Mouse (Mus musculus): ENCODE data around the gene Tsc22d3. TPM values are rescaled to one million over a fixed set of nuclear protein-coding genes. Genes with fewer than 3 reads are reported as not detected.
"Not testable (repeated sequence)": the region's sequence is repeated elsewhere in the genome, so short reads cannot be mapped to it uniquely, and the experiment has no call there.

Gene Tsc22d3
- total RNA-seq, 2 experiments from 2014 or later, result 256 to 263 TPM

DNA sequence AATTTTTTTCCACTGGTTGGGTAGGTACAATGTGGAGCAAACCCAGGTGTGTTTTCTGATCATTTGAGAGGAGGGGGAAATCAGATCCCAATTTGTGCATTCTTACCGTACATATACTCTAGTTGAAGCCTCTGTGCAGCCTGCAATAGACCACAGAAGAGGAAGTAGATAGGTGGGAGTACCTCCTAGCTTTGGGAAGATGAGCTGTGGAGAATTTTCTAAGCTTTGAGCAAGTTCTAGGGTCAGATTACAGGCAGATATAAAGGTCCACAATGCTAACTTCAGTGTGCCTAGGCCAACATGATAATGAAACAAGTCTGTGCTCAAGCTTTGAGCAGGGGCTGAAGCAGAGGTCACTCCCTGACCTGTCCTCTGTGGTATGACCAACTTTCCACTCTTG is 30.9 kb downstream of the Tsc22d3 start:
- intact Hi-C loops (cut with DNase I), result no loop called here

DNA sequence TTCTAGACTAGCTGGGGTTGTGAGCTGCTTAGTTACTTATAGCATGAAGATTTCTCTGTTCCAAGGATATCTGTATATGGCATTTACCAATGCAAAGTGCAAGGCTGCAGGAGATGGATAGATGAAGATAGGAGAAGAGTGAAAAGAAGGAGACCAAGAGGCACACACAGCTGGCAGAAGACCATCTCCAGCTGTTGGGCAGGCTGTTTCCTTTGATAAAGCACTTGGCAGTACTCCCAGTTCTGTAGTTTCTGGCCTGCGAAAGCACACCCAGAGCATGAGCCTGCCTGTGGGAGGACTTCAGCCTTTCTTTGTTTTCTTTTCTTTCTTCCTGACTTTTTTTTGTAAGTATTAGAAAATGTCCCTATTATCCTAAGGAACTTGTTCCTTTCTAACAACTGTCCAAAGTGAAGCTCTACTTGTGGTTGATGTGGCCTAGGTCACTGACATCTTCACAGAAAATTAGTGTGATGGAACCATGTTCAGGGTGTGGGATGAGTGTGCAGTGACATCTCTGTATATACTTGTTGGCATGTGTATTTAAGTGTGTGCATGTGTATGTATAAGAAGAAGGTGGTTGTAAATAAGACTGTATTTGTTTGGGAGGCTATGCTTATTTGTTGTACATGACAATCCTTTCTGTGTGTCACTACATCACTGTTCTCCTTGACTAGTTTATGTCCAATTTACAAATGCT is 32.6 kb downstream of the Tsc22d3 start:
- intact Hi-C loops (cut with DNase I), result no loop called here

More for the DNA sequence above, 30.9 kb downstream of the Tsc22d3 start:
- DNase-seq, result no peak

DNA sequence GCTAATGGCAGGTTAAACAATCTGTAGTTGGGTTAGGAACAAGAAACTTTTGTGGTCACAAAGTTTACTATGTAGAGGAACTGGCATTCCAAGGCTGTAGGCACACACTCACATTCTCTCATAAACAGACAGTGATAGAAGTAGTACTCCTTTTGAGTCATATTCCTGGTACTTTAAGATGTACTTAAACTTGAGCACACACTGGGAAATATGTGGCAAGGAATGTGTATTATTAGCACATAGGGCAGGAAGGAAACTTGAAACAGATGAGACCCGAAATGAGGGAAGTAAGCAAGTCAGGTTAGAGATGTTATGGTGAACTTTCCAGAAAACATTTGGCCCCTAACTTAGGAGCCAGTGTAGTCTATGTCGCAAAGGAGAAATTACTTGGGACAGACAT is 34.7 kb downstream of the Tsc22d3 start:
- DNase-seq, result no peak
- intact Hi-C loops (cut with DNase I), result no loop called here

More for the DNA sequence above, 32.6 kb downstream of the Tsc22d3 start:
- peak; percentile 44 to 62 for DNase-seq

DNA sequence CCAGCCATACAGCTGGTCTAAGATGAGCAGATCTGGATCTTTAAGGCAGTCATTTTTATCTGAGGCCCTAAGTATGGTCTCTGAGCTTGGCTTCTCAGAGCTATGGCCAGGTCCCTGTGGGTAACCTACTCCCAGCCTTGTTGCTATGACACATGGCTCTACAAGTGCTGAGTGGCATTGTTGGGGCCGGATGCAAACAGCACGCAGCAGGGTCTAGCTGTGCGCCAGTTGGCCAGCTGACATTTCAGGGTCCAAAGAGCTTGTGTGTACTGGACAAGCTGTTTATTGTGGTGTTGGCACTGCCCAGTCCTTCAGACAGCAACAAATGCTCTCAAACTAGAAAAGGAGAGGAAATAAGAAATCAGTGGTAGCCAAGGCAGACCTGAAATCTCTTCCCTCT is 35.2 kb downstream of the Tsc22d3 start:
- intact Hi-C loops (cut with DNase I), result no loop called here
- no peak for DNase-seq

DNA sequence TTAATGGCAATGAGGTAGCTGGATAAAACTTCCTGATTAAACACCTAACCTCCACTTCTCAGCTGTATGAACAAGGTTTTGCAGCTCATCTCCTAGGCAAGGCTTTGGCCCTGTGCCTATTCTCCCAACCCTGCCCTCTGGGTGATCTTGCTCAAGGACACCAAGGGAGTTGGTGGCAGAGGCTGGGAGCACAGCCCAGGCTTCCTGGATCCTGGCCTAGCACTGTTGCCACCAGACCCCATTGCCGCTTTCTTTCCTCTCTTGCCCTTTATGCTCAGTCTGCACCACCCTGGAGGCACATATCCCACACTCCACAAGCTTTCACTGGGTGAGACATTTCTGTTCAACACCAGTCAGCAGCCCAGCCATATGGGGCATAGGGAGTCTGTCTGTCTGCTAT is 35.7 kb downstream of the Tsc22d3 start:
- intact Hi-C loops (cut with DNase I), result no loop called here
- peak; percentile 44 to 55 for DNase-seq

DNA sequence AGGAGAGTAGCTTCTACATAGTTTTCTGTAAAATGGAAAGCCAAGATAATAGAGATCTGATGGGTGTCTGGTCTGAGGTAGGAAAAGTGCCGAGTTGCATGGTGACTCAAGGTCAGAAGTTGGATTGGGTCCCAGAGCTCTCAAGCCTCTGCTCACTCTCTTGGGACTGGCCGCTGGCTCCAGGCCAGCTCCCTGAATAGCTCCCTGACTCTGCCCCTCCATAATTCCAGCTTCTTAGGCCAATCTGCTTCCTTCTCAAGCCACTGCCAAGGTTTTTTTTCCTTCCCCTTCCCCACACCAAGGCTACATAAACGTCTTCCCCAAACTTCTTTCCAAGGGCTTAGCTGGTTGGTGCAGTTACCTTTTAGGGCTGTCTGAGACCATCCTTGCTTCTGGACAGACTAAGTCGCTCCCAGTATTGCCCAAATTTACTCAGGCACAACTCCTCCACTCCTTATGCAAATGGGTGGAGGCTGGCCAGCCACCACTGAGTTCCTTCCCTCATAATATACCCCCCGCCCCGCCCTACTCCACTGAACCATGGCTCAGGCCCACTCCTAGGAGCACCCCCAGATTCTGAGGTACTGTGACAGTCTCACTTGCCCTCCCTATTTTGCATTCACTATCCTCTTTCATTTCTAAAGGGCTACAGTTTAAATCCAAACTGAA is 42.1 kb downstream of the Tsc22d3 start:
- peak; percentile 82 to 85 for DNase-seq
- intact Hi-C loops (cut with DNase I), result no loop called here

DNA sequence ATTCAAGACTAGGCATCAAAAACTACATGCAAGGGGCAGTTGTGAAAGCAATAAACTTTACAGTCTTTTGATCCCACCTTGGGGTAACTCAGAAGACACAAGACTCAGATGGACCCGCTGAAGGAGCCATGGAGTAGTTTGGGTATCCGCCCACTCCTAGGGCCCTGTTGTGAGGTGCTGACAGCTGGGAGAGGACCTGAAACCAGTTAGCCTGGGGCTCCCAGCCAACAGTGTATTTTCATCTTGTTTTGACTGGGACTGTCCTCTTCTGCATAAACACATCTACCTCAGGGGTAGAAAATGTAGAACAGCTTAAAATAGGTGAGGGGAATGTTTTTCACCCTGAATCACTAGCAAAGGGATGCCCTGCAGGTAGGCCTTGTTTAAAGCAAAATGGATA is 44.5 kb downstream of the Tsc22d3 start:
- intact Hi-C loops (cut with DNase I), result no loop called here
- DNase-seq, result peak in 1 of 2 experiments; percentile 49

DNA sequence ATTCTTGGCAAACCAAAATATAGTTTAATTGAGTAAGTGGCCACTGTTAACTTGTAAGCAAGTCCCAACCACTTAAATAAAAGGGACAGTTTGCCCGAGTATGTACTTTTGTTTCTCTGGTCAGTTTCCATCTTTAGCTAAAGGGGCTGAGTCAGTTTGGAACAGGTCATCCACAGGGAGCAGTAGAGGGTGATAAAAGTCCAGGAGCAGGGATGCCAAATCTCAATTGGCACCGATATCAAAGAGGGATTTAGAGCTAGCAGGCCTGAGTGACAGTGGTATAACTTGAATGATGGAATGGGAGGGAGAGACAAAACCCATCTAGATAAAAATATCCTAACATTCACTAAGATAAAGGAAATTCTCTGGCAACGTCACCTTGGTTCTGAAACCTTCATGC is 45.0 kb downstream of the Tsc22d3 start:
- no peak for DNase-seq
- intact Hi-C loops (cut with DNase I), result no loop called here

DNA sequence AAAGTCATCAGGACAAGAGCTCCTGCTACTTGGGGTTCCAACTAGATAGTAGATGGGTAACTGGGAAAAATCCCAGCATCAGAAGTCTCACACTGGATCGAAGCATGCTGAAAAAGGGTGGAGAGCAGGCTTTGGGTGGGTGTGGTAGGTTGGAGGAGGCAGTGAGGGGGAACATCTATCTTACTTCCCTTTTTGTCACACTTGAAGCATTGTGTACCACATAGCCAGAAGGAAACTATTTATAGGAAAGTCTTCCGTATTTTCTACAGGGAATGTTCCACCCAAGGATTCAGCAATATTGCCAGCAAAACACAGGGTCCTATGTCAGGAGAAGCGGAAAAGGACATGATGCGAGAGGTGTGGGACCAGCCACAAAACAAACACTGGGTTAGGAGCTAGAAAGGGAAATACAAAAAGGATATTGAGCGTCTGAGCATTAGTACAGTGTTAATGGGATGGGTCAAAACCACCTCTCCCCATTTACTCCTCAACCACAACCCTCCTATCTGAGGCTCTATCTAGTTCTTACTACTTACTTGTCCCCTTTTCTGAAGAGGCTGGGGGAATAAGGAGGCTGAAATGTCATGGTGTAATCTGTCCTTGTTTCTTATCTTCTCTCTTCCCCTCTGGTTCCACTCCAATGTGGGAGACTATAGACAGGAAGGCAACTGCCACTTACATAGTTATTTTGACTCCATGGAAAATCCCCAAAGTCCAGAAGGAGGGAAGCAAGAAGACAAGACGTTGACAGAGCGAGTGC is 52.6 kb downstream of the Tsc22d3 start:
- DNase-seq, result no peak
- intact Hi-C loops (cut with DNase I), result no loop called here

DNA sequence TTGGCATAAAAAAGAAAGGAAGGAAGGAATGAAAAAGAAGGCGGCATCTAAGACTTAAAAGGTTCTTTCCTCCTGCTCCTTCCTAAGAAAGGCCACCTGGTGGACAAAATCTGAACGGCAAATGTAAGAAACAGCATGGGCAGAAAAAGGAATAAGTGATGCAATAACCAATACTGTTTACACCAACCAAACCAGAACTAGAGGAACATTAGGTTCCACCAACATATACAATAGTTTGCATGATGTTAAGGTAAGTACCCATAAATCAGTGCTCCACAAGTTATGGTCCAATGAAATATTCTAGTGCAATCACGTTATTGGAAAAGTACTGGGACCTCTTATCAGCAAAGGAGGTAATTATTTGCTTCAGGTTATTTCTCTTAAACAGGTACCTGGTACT is 55.7 kb downstream of the Tsc22d3 start:
- intact Hi-C loops (cut with DNase I), result loop anchor here (1.0 kb wide), 1 partner anchor 41 kb away; no protein-coding TSS in a partner anchor
- peak; percentile 56 to 75 for DNase-seq

DNA sequence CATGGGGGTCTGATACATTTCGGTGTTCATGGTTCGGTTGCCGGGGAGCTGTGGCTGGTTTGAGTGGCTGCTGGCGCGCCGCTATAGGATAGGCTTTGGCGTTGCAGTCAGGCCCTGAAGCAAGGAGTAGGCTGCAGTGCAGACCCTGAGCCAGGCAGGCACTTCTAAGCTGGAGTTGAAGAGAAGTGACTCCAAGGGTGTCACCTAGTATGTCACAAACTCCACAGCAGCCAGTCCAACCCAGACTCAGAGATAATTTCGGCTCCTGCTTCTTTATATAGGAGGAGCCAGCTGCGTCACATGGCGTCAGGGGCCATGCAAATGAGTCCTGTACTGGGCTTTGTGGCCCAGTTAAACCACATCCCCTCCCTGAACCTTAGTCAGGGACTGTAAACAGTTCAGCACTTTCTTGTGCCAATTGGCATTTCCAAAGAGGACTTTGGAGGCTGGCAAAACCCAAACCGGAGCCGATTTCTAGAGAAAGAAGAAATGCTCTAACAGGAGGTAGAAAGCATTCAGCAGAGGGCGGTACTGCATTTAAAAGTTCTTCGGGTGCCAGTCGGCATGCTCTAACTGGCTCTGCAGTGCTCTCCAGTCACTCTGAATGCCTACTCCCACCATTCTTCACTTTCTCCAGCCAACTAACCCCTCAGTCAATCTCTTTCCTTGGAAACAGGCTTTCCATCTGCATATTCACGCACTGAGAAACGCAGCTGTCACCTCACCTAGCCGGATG is 57.4 kb downstream of the Tsc22d3 start:
- peak; percentile 76 to 84 for DNase-seq
- intact Hi-C loops (cut with DNase I), result loop anchor here (1.0 kb wide), 1 partner anchor 55 kb away; no protein-coding TSS in a partner anchor

DNA sequence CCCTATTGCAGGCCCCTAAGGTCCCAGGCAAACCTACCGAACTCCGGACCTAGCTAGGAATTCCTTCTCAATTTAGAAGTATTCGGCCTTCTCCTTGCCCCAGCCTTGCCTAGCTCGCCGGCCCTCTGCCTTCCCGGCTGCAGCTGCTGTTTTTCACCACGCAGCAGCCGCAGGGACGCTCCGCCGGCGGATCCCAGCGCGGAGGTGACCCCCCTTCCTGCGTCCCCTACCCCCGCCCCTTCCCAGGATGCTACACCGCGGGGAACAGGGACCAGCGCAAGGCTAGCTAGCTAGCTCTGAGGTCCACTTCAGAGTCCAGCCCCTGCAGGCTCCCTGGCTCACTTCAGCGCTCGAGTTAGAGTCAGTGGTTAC is 58.0 kb downstream of the Tsc22d3 start:
- intact Hi-C loops (cut with DNase I), result no loop called here

DNA sequence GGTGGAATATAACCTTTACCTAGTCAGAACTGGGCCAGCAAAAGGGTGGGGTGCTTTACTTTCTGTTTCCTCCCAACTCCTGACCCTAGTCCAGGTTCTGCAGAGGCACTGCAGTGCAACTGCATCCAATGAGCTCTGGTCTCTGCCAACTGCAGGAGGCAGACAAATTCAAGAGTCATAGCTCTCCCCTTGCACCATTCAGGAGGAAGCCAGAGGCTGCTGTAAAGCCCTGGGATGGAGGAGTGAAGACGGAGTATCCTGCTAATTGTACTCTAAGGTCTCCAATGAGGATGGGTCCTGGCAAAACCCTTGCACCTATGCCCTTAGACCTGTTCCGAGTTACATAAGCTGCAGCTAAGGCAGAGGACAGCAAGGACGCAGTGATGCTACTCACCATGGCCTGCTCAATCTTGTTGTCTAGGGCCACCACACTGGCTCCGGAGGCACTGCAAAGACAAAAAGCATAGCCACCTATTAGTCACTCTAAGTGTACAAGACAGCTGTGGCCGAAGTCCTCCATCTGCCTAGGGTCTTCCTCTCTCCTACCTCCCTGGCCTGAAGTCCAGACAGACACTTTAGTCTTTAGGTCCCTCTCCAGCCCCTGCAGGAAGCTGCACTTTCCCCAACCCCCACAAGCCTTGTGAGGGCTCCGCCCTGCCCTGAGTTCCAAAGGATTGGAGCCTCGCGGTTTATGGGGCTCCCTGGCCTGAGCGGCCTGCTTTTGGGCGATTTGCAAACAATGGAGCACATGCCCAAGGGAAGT is 58.6 kb downstream of the Tsc22d3 start:
- peak in 1 of 2 experiments; percentile 46 for DNase-seq
- intact Hi-C loops (cut with DNase I), result no loop called here

More for the DNA sequence above, 58.0 kb downstream of the Tsc22d3 start:
- peak; percentile 41 to 66 for DNase-seq

DNA sequence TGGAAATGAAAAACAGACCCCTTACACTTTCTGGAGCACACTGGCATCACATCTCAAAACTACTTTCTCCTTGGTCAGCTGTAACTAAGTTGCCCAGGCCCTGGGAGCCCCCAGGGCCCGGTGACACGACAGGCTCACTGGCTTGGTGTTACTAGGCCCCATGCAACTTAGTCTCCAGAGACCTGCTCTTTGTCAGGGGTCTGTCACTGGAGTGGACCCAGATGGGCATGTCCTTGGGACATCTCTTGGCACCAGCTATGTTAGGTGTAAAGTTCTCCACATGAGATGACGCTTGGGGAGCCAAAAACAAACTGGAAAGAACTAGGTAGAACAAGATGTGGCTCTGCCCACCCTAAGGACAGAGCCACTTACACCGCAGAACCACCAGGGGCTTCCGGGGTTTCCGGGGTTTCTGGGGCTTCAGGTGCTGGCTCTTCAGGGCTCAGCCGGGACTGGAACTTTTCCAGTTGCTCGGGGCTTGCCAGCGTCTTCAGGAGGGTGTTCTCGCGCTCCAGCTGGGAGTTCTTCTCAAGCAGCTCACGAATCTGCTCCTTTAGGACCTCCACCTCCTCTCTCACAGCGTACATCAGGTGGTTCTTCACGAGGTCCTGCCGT is 59.9 kb downstream of the Tsc22d3 start:
- no peak for DNase-seq
- intact Hi-C loops (cut with DNase I), result no loop called here

DNA sequence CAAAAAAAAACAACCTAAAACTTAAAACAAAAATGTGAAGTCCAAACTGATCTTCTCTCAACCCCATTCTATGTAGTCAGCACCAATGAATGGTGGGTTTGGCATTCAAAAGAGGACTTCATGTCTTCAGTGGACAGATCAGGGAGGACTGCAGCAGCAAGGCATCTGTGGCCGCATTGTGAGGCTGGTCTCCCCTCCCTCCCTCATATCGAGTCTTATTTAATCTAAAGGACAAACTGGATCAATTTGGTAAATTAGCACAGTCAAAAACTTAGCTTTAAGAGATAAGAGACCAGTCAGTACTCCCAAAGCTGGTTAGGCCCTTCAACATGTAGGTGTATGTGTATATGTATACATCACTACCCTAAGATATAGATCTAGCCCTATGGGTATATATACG is 60.6 kb downstream of the Tsc22d3 start:
- DNase-seq; intact Hi-C loops (cut with DNase I): not testable (repeated sequence)

DNA sequence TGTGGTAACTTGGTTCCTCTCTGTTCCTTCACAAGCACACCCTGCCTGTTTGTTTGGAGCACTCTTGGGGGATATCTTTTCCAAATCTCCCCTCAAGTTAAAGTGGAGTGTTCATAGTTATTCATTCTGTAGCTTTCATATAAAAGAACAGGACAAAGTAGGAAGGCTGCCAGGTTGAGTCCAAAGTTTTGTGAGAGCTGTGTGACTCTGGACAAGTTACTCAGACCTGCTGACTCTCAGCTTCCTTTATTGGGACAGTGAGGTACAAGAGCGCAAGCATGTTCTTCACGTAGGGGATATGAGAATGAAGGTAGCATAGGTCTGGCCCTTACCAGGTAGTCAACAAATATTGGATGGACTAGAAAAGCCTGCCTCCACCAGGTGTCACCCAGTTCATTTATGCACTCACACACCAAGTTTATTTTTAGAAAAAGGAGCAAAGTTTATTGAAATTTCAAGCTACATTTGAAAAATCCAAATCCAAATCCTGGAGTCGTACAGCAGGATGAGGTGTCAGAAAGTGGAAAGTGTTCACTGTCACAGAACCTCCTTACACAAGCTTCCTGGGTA is 61.3 kb downstream of the Tsc22d3 start:
- no peak for DNase-seq
- intact Hi-C loops (cut with DNase I), result no loop called here

DNA sequence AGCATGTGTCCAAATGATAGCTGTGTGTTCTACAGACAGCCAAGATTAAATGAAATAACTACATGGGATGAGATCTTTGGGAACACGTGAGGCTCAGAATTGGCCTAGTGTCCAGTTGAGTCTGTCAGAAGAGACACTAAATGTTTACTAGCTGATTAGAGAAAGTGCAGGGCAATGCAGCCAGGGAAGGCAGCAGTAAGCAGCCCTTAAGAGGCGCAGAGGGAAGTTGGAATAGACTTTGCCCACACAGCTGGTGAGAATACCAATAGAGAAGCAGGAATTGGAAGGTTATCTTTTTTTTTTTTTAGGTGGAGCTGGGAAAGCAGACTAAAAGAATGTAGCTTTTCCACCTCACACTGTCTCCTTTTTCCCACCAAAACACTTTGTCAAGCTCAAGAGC is 61.8 kb downstream of the Tsc22d3 start:
- DNase-seq, result no peak

DNA sequence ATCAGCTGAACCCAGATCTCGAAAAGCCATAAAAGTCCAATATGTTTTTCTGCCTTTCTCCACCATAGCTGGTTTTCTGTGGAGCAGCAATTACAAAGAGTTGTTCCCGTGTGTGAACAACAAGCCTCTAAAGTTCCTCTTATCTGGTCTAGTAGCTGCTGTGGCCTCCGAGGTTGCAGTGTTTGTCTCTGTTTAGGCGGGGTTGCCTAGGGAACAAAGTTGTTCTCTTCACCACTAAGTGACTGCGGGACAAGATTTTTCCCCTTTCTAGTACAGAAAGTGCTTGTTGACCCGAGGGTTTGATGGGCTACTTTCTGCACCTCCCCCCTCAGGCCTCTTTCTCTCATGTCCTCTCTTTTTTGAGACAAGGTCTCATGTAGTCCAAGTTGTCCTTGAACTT is 62.8 kb downstream of the Tsc22d3 start:
- intact Hi-C loops (cut with DNase I), result no loop called here
- DNase-seq, result peak; percentile 43 to 62

More for the DNA sequence above, 61.8 kb downstream of the Tsc22d3 start:
- intact Hi-C loops (cut with DNase I), result no loop called here

DNA sequence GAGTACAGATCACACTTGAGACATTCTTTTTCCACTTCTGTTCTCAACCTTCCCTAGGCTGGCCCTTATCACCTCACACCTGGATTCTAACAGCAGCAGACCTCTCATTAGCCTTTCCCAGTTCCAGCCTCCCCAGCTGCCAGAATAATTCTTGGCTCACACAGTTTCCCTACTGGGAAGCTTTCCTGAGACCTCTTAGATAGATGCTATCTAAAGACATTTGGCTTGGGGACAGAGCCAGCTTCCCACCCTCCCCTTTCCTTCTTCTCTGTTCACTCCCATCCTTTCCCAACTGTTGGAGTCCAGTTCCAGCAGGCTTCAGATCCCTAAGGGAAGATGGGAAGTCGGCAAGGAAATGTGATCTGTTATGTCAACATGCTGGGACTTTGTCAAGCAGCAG is 65.0 kb downstream of the Tsc22d3 start:
- DNase-seq, result peak in 1 of 2 experiments; percentile 47
- intact Hi-C loops (cut with DNase I), result no loop called here

Data from heart, postnatal 14 days (tissue).